Mouse (Mus musculus) limb, embryonic 11.5 days (tissue): ENCODE data around the gene Elf1. TPM values are rescaled to one million over a fixed set of nuclear protein-coding genes. Genes with fewer than 3 reads are reported as not detected.

ENCODE experiments used
- ATAC-seq: fragments of 200-750 bp; cut with Nextera tagmentation; 2 replicates; pipeline ENCODE4 v1.8.0; 2017; ENCODE audit warnings: low read depth; ENCODE audit not compliant: insufficient number of reproducible peaks, low FRiP score, low TSS enrichment
- DNase-seq: peaks from one replicate; pipeline ENCODE4 v3.0.0-alpha.2; 2015; ENCODE audit warnings: low spot score
- H3K27ac ChIP-seq: fragments of 300-500 bp; sonication (generic); replicated peaks from 2 replicates; pipeline ENCODE4 v1.5.1; 2014; ENCODE audit warnings: low read depth, mild to moderate bottlenecking, low read length
- H3K27me3 ChIP-seq: fragments of 300-500 bp; sonication (generic); 2 replicates; pipeline ENCODE4 v1.6.1; 2014; ENCODE audit warnings: mild to moderate bottlenecking, low read length, mixed read lengths; ENCODE audit not compliant: control insufficient read depth, insufficient read depth
- H3K36me3 ChIP-seq: fragments of 300-500 bp; sonication (generic); 2 replicates; pipeline ENCODE4 v1.6.1; 2014; ENCODE audit warnings: mild to moderate bottlenecking, low read length, moderate library complexity, mixed read lengths; ENCODE audit not compliant: control insufficient read depth, insufficient read depth
- H3K4me1 ChIP-seq: fragments of 300-500 bp; sonication (generic); 2 replicates; pipeline ENCODE4 v1.6.1; 2014; ENCODE audit warnings: low read length, mixed read lengths; ENCODE audit not compliant: control insufficient read depth, insufficient read depth
- H3K4me2 ChIP-seq: fragments of 300-500 bp; sonication (generic); 2 replicates; pipeline ENCODE4 v1.6.1; 2014; ENCODE audit warnings: low read depth, mild to moderate bottlenecking, moderate library complexity; ENCODE audit not compliant: severe bottlenecking
- H3K4me3 ChIP-seq: fragments of 300-500 bp; sonication (generic); 2 replicates; pipeline ENCODE4 v1.5.1; 2014; ENCODE audit warnings: low read depth, low read length
- H3K9ac ChIP-seq: fragments of 300-500 bp; sonication (generic); 2 replicates; pipeline ENCODE4 v1.6.1; 2014; ENCODE audit warnings: mild to moderate bottlenecking, low read length
- H3K9me3 ChIP-seq: fragments of 300-500 bp; sonication (generic); 2 replicates; pipeline ENCODE4 v1.6.1; 2016; ENCODE audit warnings: low read length; ENCODE audit not compliant: control insufficient read depth
- WGBS: fragments of 180-500 bp; shearing (Covaris S2); extraction: QIAGEN DNeasy Blood & Tissue Kit; methylation state at CpG from one replicate; pipeline ENCODE4 v1.1.7; 2014; 5-methylcytosine and 5-hydroxymethylcytosine counted together
- polyA plus RNA-seq: library from polyadenylated mRNA; unstranded; fragments of >200 nt; fragmentation: Nextera tagmentation; extraction: Ambion mirVana; gene quantifications from 2 replicates; pipeline ENCODE4 v1.2.1, GENCODE M21; 2014

Gene Elf1
- polyA plus RNA-seq, 1 experiment from 2014 or later = 7.8 TPM

DNA sequence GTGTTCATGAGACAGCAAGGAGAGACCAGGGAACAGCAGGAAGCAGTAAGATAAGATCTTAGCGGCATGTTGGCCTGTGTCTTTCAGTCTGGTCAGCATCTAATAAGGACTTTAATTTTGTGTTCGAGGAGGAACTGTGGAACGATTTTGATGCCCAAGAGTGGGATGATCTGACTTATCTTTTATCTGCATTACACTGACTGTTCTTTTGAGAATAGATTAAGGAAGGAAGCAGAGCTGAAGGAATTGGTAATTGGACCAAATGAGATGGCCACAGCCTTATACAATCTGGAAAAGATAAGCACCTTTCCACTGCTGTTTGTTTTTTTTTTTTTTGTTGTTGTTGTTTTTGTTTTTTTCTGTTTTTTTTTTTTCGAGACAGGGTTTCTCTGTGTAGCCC is 19.8 kb downstream of the Elf1 start:
- DNase-seq (no peak), ATAC-seq (no peak)
- 81% methylated on average over 4 of the region's 4 CpGs for WGBS
- Histone ChIP-seq H3K4me3 (no peak overlapping the region), H3K9ac (no peak overlapping the region), H3K27me3 (no peaks in the 10 kb centered on the region), H3K27ac (no peak overlapping the region), H3K4me1 (no peaks in the 10 kb centered on the region), H3K4me2 (no peak overlapping the region), H3K9me3 (no peaks in the 10 kb centered on the region), H3K36me3 (no peaks in the 10 kb centered on the region)

DNA sequence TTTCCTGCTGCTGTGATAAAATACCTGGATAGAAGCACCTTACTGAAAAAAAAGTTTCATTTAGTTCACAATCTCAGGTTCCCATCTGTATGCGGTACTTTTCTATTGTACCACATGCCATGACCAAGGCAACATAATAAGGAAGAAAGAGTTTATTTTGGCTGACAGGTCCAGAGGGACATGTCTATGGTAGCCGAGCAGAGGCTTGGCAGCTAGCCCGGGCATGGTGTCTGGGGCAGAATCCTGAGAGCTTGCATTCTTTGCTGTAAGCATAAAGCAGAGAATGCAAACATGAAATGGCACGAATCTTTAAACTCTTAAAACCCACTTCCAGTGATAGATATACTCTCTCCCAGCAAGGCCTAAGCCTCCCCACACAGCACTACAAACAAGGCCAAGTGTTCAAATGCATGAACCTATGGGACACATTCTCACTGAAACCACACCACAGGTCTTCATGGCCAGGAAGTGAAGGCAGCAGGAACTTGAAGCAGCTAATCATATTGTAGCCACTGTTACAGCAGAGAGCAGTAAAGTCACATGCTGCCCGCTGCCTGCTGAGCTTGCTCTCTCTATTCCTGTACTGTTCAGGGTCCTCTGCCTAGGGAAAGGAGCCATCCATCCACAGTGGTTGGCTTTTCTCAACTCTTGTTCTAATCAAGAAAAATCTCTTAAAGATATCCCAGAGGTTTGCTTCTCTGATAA is 22.5 kb downstream of the Elf1 start:
- no peak overlapping the region for H3K4me2 ChIP-seq
- DNase-seq (no peak), ATAC-seq (no peak)
- WGBS = 90% methylated on average over 5 of the region's 5 CpGs
- no peak overlapping the region for H3K4me3 ChIP-seq
- no peaks in the 10 kb centered on the region for H3K27me3 ChIP-seq
- no peaks in the 10 kb centered on the region for H3K36me3 ChIP-seq
- no peaks in the 10 kb centered on the region; the same call in 1 of the 2 replicates for H3K4me1 ChIP-seq
- no peak overlapping the region for H3K9ac ChIP-seq
- H3K27ac ChIP-seq = no peak overlapping the region
- H3K9me3 ChIP-seq = no peaks in the 10 kb centered on the region

DNA sequence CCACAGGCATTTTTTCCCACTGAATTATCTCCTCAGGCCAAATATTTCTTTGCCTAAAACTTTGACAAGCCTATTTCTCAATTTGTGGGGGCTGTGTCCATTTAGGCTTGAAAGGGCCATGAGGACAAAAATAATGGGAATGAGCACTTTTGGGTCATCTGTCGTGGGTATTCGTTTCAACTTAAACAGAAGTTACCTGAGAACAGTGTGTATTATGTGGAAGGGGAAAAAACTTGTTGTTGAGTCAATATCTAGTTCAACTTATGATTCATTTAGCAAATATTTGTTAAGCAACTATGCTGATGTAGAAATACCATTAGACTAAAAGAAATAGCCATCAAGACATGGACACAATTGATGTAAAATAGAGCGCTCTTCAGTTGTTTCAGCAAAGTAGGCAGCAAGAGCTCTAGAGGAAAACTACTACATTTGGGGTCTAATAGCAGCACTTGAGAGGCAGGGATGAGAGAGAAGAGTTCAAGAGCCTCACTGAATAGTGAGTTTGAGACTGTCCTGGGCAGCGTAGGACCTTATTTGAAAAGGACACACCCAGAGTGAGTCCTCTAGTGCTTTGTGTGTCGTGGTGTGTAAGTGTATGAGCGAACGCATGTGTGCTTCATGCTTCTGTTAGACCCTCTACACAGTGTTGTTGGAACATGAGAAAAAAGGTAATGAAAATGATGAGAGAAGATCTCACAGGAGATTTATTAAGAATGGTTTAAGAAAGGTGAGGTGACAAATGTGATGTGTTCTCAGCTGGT is 23.4 kb downstream of the Elf1 start:
- no peak overlapping the region for H3K27ac ChIP-seq
- WGBS = 96% methylated on average over 7 of the region's 7 CpGs

DNA sequence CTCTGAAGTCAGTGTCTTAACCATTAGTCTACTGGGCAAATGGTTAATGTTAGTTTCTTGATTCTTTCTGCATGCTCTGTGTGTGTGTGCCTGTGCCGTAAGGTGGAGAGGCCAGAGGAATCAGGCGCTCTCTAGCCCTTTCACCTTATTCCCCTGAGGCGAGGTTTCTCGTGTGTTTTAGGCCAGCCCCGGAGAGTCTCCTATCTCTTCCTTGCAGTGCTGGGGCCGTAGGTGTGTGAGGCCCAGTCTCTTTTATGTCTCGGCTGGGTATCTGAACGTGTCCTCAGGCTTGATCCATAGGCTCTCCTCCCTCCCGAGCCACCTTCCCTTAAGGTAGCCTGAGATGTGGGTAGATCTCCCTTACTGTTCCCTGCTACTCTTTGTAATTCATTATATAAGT is 25.2 kb downstream of the Elf1 start:
- H3K4me1 ChIP-seq = no peaks in the 10 kb centered on the region; the same call in 1 of the 2 replicates
- DNase-seq = no peak
- H3K27ac ChIP-seq = no peak overlapping the region
- ATAC-seq = no peak
- WGBS = 67% methylated on average over 9 of the region's 9 CpGs
- no peak overlapping the region for H3K4me3 ChIP-seq
- H3K27me3 ChIP-seq = no peaks in the 10 kb centered on the region
- H3K36me3 ChIP-seq = no peaks in the 10 kb centered on the region
- H3K9ac ChIP-seq = no peak overlapping the region
- H3K4me2 ChIP-seq = no peak overlapping the region
- H3K9me3 ChIP-seq = no peaks in the 10 kb centered on the region

More for the DNA sequence above, 23.4 kb downstream of the Elf1 start:
- DNase-seq (no peak), ATAC-seq (no peak)
- no peak overlapping the region for H3K4me2 ChIP-seq
- H3K27me3 ChIP-seq = no peaks in the 10 kb centered on the region
- H3K9me3 ChIP-seq = no peaks in the 10 kb centered on the region
- H3K4me3 ChIP-seq = no peak overlapping the region
- H3K4me1 ChIP-seq = no peaks in the 10 kb centered on the region; the same call in 1 of the 2 replicates
- no peak overlapping the region for H3K9ac ChIP-seq
- H3K36me3 ChIP-seq = no peaks in the 10 kb centered on the region

DNA sequence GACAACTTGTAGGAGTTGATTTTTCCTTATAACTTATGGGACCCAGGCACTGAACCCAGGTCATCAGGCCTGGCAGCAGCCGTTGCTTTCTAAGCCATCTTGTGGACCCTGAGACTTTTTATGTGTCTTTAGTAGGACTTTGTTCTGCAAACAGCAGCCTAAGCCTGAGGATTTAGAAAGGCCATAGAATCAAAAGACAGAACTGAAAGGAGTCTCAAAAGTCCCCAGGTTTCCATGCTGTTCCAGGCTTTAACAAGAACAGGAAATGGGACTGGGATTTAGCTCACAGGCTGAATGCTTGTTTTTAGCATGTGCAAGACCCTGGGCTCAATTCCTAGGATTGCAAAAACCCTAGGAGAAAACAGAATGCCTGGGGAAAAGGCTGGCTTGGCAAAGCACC is 26.9 kb downstream of the Elf1 start:
- ATAC-seq (no peak), DNase-seq (no peak)
- Histone ChIP-seq H3K27ac (no peak overlapping the region), H3K9me3 (no peaks in the 10 kb centered on the region), H3K36me3 (no peaks in the 10 kb centered on the region), H3K27me3 (no peaks in the 10 kb centered on the region), H3K9ac (no peak overlapping the region), H3K4me1 (no peaks in the 10 kb centered on the region; the same call in 1 of the 2 replicates), H3K4me2 (no peak overlapping the region), H3K4me3 (no peak overlapping the region)
- WGBS = 49% methylated on average over 1 of the region's 1 CpGs

DNA sequence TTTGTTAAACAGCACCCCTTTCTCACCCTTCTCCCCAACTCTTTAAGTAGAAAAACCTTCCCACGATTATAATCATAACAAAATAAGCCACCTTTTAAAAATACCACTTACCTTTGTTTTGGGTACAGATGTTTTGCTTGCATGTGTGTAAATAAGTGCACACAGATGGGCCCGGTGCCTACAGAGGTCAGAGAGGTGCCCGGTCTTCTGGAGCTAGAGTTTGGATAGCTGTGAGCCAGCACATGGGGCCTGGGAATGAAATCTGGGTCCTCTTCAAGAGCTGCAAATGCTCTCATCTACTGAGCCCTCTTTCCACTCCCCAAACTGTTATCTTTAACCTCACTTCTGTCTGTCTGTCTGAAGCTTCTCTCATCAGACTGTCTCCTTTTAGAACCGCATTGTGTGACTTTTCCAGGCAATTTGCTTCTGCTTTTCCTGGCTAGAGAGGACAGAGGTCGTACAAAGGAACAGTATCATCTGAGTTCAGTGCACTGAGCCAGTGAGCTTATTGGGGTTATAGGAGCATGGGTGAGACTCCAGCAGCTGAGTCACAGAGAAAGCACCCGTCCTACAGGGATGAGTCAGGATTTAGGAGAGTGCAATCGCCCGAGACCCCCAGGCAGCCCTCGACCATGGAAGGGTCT is 27.8 kb downstream of the Elf1 start:
- ATAC-seq = no peak
- no peaks in the 10 kb centered on the region for H3K27me3 ChIP-seq
- 81% methylated on average over 9 of the region's 9 CpGs for WGBS
- DNase-seq = no peak
- no peaks in the 10 kb centered on the region for H3K9me3 ChIP-seq
- peak overlapping the region; percentile 36; the same call in 1 of the 2 replicates for H3K27ac ChIP-seq
- no peaks in the 10 kb centered on the region; the same call in 1 of the 2 replicates for H3K4me1 ChIP-seq
- H3K9ac ChIP-seq = no peak overlapping the region
- H3K4me3 ChIP-seq = no peak overlapping the region
- H3K4me2 ChIP-seq = no peak overlapping the region
- no peaks in the 10 kb centered on the region for H3K36me3 ChIP-seq

DNA sequence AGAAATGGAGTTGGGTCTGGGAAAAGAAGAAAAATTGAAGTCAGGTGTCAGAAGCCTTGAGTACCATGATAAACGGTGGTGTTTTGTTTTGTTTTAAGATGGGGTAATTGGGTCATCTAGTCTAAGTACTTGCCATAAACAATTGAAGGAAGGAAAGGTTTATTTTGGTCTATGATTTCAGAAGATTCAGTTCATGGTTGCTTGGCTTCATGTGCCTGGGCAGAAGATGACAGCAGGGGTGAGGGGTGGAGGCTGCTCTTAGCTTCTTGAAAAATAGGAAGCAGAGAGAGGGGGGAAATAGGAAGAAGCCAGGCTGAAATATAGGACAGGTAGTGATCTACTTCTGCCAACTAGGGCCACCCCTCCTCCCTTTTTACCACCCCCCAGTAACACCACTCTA is 30.5 kb downstream of the Elf1 start:
- no peaks in the 10 kb centered on the region for H3K9me3 ChIP-seq
- H3K4me2 ChIP-seq = no peak overlapping the region
- DNase-seq (no peak), ATAC-seq (no peak)
- no peaks in the 10 kb centered on the region for H3K27me3 ChIP-seq
- no peaks in the 10 kb centered on the region; the same call in 1 of the 2 replicates for H3K4me1 ChIP-seq
- H3K9ac ChIP-seq = no peak overlapping the region
- H3K27ac ChIP-seq = no peak overlapping the region
- no peak overlapping the region for H3K4me3 ChIP-seq
- no peaks in the 10 kb centered on the region for H3K36me3 ChIP-seq
- WGBS = 65% methylated on average over 1 of the region's 1 CpGs

DNA sequence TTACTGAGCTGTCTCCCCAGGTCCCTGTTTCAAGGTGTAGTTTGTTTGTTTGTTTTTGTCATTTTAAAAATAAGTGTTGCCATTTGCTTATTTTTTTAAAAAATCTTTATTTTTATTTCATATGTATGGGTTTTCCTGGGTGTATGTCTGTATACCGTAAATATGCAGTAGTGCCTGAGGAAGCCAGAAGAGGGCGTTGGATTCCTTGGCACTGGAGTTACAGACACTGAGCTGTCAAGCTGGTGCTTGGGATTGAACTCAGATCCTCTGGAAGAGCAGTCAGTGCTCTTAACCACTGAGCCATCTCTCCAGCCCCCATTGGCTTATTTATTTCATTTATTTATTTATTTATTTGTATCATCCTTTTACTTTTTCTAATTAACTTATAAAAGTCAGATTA is 33.0 kb downstream of the Elf1 start:
- ATAC-seq (no peak), DNase-seq (no peak)
- H3K27me3 ChIP-seq = no peaks in the 10 kb centered on the region
- no peaks in the 10 kb centered on the region for H3K36me3 ChIP-seq
- H3K9me3 ChIP-seq = no peaks in the 10 kb centered on the region
- no peak overlapping the region for H3K4me3 ChIP-seq
- H3K4me1 ChIP-seq = no peaks in the 10 kb centered on the region; the same call in none of the 2 replicates
- no peak overlapping the region for H3K9ac ChIP-seq
- WGBS = 77% methylated on average over 2 of the region's 2 CpGs
- no peak overlapping the region for H3K27ac ChIP-seq
- no peak overlapping the region for H3K4me2 ChIP-seq
